Mouse (Mus musculus) testis, adult 2 months (tissue): Measurements from ENCODE around the gene Aff1. TPM values are rescaled to one million over a fixed set of nuclear protein-coding genes. Genes with fewer than 3 reads are reported as not detected.

Experiments
- H3K27ac ChIP-seq: fragments of 200-500 bp; 2 replicates; pipeline ENCODE4 v1.5.1; 2012; ENCODE audit warnings: low read depth, low read length; ENCODE audit not compliant: control insufficient read depth, insufficient read depth
- H3K27me3 ChIP-seq: fragments of 200-500 bp; 2 replicates; pipeline ENCODE4 v1.6.1; 2012; ENCODE audit warnings: mild to moderate bottlenecking, low read length, moderate library complexity; ENCODE audit not compliant: control insufficient read depth, insufficient read depth
- H3K36me3 ChIP-seq: fragments of 200-500 bp; 2 replicates; pipeline ENCODE4 v1.6.1; 2012; ENCODE audit warnings: mild to moderate bottlenecking, low read length; ENCODE audit not compliant: control insufficient read depth, insufficient read depth
- H3K4me1 ChIP-seq: fragments of 200-500 bp; 2 replicates; pipeline ENCODE4 v1.6.1; 2012; ENCODE audit warnings: low read length; ENCODE audit not compliant: control insufficient read depth, insufficient read depth
- H3K4me3 ChIP-seq: fragments of 200-500 bp; 2 replicates; pipeline ENCODE4 v1.5.1; 2012; ENCODE audit warnings: low read depth, mild to moderate bottlenecking, low read length, moderate library complexity, mixed read lengths; ENCODE audit not compliant: control insufficient read depth
- CTCF ChIP-seq: fragments of 200-500 bp; IDR thresholded peaks from 2 replicates; pipeline ENCODE4 v1.5.1; 2012; ENCODE audit warnings: low read depth, mild to moderate bottlenecking, inconsistent platforms, low read length, moderate library complexity; ENCODE audit not compliant: control insufficient read depth, insufficient read depth, insufficient replicate concordance
- POLR2A ChIP-seq: fragments of 200-500 bp; IDR thresholded peaks from 2 replicates; pipeline ENCODE4 v1.6.1; 2012; ENCODE audit warnings: low read depth, mild to moderate bottlenecking, inconsistent platforms, low read length, moderate library complexity; ENCODE audit not compliant: control insufficient read depth
- polyA plus RNA-seq: library from polyadenylated mRNA; depleted of rRNA; stranded (reverse); fragments of >200 nt; gene quantifications from 2 replicates; pipeline ENCODE4 v1.2.3, GENCODE M21; 2012

Aff1 gene
- polyA plus RNA-seq, 1 experiment: 1.3 TPM

DNA sequence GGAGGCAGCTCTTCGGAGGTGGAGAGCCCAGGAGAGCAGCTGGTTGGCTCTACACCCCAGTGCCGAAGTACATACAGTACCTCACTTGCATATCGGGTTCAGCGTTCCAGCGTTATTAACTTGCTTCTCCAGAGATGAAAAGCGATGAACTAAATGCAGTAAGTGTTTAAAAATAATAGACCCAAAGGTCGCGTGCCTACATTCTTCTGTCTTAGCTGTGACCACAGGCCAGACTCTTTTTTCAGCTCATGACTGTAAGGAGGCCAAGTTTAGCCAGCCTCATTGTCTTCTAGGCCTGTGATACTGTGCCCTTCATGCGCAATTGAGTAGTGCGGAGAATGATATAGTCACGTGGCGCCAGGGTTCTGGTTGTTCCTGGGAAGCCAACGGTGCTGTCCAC lies 83.3 kb downstream of the Aff1 start:
- TF ChIP-seq POLR2A (no peak), CTCF (no peak)
- Histone ChIP-seq H3K4me3 (no peak overlapping the region), H3K27me3 (no peaks in the 10 kb centered on the region), H3K27ac (0 out of 2 replicates have a peak overlapping the region, but pooled peaks have one; percentile 39), H3K36me3 (no peaks in the 10 kb centered on the region), H3K4me1 (peaks cover 13% of the 10 kb centered on the region)

DNA sequence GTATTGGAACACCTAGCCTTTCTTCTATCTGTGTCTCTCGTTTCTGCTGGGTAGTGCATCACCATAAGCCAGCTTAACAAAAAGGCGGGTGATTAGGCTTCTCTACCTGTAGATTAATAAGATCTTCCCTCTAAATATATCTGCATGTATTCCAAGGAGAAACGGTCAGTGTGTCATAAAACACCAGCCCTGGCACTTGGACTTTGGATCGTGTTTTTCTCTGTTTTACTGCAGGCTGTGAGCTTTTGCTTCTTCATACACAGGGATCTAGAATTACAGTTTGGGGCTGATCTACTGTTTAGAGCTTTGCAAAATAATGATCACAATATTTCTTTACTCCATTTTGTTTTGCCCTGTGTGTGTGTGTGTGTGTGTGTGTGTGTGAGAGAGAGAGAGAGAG lies 84.7 kb downstream of the Aff1 start:
- H3K4me1 ChIP-seq: peaks cover 12% of the 10 kb centered on the region
- H3K27ac ChIP-seq: no peak overlapping the region
- TF ChIP-seq POLR2A: no peak
- TF ChIP-seq CTCF: no peak
- H3K36me3 ChIP-seq: no peaks in the 10 kb centered on the region
- H3K4me3 ChIP-seq: no peak overlapping the region
- H3K27me3 ChIP-seq: no peaks in the 10 kb centered on the region

DNA sequence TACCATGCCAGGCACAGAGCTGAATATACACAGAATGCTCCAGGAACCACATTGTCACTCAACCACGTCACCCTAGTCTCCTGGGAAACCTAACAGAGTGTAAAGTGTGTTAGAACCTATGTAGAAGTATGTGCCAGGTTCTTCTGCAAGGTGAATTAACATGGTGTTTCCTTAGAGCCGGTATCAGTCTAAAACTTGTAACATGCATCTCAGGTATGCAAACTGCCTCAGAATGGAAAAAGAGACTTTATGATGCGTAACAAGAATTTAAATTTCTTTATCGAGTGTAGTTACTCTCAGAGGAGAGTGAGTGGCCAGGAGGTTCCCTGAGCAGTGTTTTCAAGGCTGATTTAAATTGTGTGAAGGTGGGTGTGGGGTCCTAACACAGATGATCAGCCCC lies 85.3 kb downstream of the Aff1 start:
- Histone ChIP-seq H3K36me3 (no peaks in the 10 kb centered on the region), H3K27ac (no peak overlapping the region), H3K4me1 (peaks cover 10% of the 10 kb centered on the region), H3K27me3 (no peaks in the 10 kb centered on the region), H3K4me3 (no peak overlapping the region)
- TF ChIP-seq CTCF (no peak), POLR2A (no peak)

GRCm38 (mm10) chr5:103778314-103779117 lies 86.3 kb downstream of the Aff1 start:
- peaks cover 6% of the 10 kb centered on the region; the same call in 1 of the 2 replicates for H3K4me1 ChIP-seq
- TF ChIP-seq POLR2A (no peak), CTCF (no peak)
- H3K4me3 ChIP-seq: no peak overlapping the region
- no peak overlapping the region for H3K27ac ChIP-seq
- H3K36me3 ChIP-seq: no peaks in the 10 kb centered on the region
- no peaks in the 10 kb centered on the region for H3K27me3 ChIP-seq

DNA sequence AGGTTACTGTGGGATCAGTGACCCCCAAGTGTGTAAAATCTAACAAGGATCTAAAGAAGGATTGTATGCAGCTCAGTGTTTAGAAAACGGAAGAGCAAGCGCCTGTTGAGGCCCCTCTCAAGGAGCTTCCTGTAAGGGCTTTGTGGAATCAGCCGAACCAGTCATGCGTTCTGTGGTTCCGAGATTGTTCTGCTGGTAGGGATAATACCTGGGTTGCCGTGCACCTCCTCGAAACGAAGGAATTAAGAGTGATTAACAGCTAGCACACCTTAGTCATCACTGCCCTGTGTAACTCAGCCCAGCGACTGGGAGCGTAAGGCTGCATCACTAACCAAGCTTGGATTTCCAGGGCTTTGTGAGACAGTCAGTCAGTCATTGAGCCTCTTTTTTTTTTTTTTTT lies 87.7 kb downstream of the Aff1 start:
- H3K27me3 ChIP-seq: no peaks in the 10 kb centered on the region
- TF ChIP-seq CTCF: no peak
- TF ChIP-seq POLR2A: no peak
- H3K36me3 ChIP-seq: no peaks in the 10 kb centered on the region
- no peak overlapping the region for H3K4me3 ChIP-seq
- peaks cover under 1% of the 10 kb centered on the region; the same call in 1 of the 2 replicates for H3K4me1 ChIP-seq
- H3K27ac ChIP-seq: no peak overlapping the region

- no peaks in the 10 kb centered on the region for H3K27me3 ChIP-seq
- no peaks in the 10 kb centered on the region for H3K36me3 ChIP-seq
- no peak for TF ChIP-seq CTCF
- TF ChIP-seq POLR2A: no peak
- H3K4me1 ChIP-seq: no peaks in the 10 kb centered on the region
- no peak overlapping the region for H3K27ac ChIP-seq
- H3K4me3 ChIP-seq: no peak overlapping the region
These were observed 88.1 kb downstream of the Aff1 start for GRCm38 (mm10) chr5:103780266-103780665.

DNA sequence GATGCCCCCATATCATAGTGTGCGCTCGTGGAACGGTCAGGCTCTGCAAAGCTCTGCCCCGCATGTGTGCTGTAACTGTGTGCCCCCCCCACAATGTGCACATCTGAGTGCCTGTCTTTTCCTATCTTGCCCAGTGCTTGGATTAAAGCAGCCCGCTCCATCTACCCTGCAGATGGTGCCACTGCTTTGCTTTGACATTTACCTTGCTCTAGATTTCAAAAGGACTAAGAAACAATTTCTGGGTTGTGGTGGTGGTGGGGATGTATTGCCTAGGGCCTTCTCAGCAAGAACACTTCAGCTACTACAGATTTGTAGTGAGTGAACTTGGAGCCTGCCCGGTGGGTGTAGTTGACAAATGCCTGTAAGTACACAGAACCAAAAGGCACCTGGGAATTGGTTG lies 88.7 kb downstream of the Aff1 start:
- Histone ChIP-seq H3K4me1 (no peaks in the 10 kb centered on the region), H3K4me3 (no peak overlapping the region), H3K36me3 (no peaks in the 10 kb centered on the region), H3K27ac (no peak overlapping the region), H3K27me3 (no peaks in the 10 kb centered on the region)
- TF ChIP-seq CTCF: no peak
- no peak for TF ChIP-seq POLR2A
